Mouse (Mus musculus): ENCODE measurements around the gene Nbeal1. TPM values are rescaled to one million over a fixed set of nuclear protein-coding genes. Genes with fewer than 3 reads are reported as not detected.
A peak's percentile ranks its signal among the peaks of the same experiment; 100 is the strongest.

The Nbeal1 gene
- polyA plus RNA-seq, 1 experiment from 2014 or later, result 5.0 TPM

- peak; percentile 53 for TF ChIP-seq CTCF (IDR thresholded peaks at IDR 0.05; ENCODE audit: low read depth)
- Histone ChIP-seq H3K4me3 (ENCODE audit: low read depth, low read length) (no peak overlapping the region), H3K27me3 (replicated peaks; ENCODE audit: control insufficient read depth, insufficient read depth, low read length) (no peaks in the 10 kb centered on the region), H3K9ac (ENCODE audit: low read depth, low read length) (no peak overlapping the region), H3K4me1 (replicated peaks; ENCODE audit: control insufficient read depth, insufficient read depth, low read length) (no peaks in the 10 kb centered on the region), H3K27ac (ENCODE audit: low read depth, low read length) (no peak overlapping the region), H3K9me3 (ENCODE audit: control insufficient read depth) (no peaks in the 10 kb centered on the region), H3K36me3 (ENCODE audit: control insufficient read depth, insufficient read depth) (peaks cover 11% of the 10 kb centered on the region; the same call in 1 of the 2 replicates), H3K4me2 (replicated peaks; ENCODE audit: low read depth) (no peak overlapping the region)
- WGBS, result 86% methylated on average over 3 of the region's 3 CpGs
- no peak for ATAC-seq
Measured at GRCm38 (mm10) chr1:60196813-60197212, 16.4 kb downstream of the Nbeal1 start.

- Histone ChIP-seq H3K36me3 (ENCODE audit: control insufficient read depth, insufficient read depth) (peaks cover 25% of the 10 kb centered on the region), H3K27ac (ENCODE audit: low read depth, low read length) (no peak overlapping the region), H3K27me3 (replicated peaks; ENCODE audit: control insufficient read depth, insufficient read depth, low read length) (no peaks in the 10 kb centered on the region), H3K4me1 (replicated peaks; ENCODE audit: control insufficient read depth, insufficient read depth, low read length) (no peaks in the 10 kb centered on the region), H3K9me3 (ENCODE audit: control insufficient read depth) (no peaks in the 10 kb centered on the region), H3K4me2 (replicated peaks; ENCODE audit: low read depth) (no peak overlapping the region), H3K9ac (ENCODE audit: low read depth, low read length) (no peak overlapping the region), H3K4me3 (ENCODE audit: low read depth, low read length) (no peak overlapping the region)
- no peak for ATAC-seq
- 84% methylated on average over 4 of the region's 4 CpGs for WGBS
- no peak for TF ChIP-seq CTCF (IDR thresholded peaks at IDR 0.05; ENCODE audit: low read depth)
Measured at GRCm38 (mm10) chr1:60199006-60199405, 18.6 kb downstream of the Nbeal1 start.

GRCm38 (mm10) chr1:60236261-60236660 lies 55.9 kb downstream of the Nbeal1 start:
- 94% methylated on average over 4 of the region's 4 CpGs for WGBS
- Histone ChIP-seq H3K9me3 (ENCODE audit: control insufficient read depth) (no peaks in the 10 kb centered on the region), H3K4me2 (replicated peaks; ENCODE audit: low read depth) (no peak overlapping the region), H3K27ac (ENCODE audit: low read depth, low read length) (no peak overlapping the region), H3K36me3 (ENCODE audit: control insufficient read depth, insufficient read depth) (peaks cover 30% of the 10 kb centered on the region), H3K27me3 (replicated peaks; ENCODE audit: control insufficient read depth, insufficient read depth, low read length) (no peaks in the 10 kb centered on the region), H3K9ac (ENCODE audit: low read depth, low read length) (no peak overlapping the region), H3K4me1 (replicated peaks; ENCODE audit: control insufficient read depth, insufficient read depth, low read length) (no peaks in the 10 kb centered on the region), H3K4me3 (ENCODE audit: low read depth, low read length) (no peak overlapping the region)
- no peak for TF ChIP-seq CTCF (IDR thresholded peaks at IDR 0.05; ENCODE audit: low read depth)
- no peak for ATAC-seq

GRCm38 (mm10) chr1:60240430-60240829 lies 60.0 kb downstream of the Nbeal1 start:
- TF ChIP-seq CTCF (IDR thresholded peaks at IDR 0.05; ENCODE audit: low read depth), result no peak

GRCm38 (mm10) chr1:60268113-60268512 lies 87.7 kb downstream of the Nbeal1 start:
- Histone ChIP-seq H3K27me3 (replicated peaks; ENCODE audit: control insufficient read depth, insufficient read depth, low read length) (no peaks in the 10 kb centered on the region), H3K4me3 (ENCODE audit: low read depth, low read length) (no peak overlapping the region), H3K27ac (ENCODE audit: low read depth, low read length) (no peak overlapping the region), H3K9me3 (ENCODE audit: control insufficient read depth) (no peaks in the 10 kb centered on the region), H3K4me1 (replicated peaks; ENCODE audit: control insufficient read depth, insufficient read depth, low read length) (no peaks in the 10 kb centered on the region), H3K4me2 (replicated peaks; ENCODE audit: low read depth) (no peak overlapping the region), H3K9ac (ENCODE audit: low read depth, low read length) (no peak overlapping the region), H3K36me3 (ENCODE audit: control insufficient read depth, insufficient read depth) (peaks cover 26% of the 10 kb centered on the region; the same call in 1 of the 2 replicates)
- no peak for ATAC-seq
- TF ChIP-seq CTCF (IDR thresholded peaks at IDR 0.05; ENCODE audit: low read depth), result no peak
- WGBS, result 91% methylated on average over 3 of the region's 3 CpGs

More at GRCm38 (mm10) chr1:60240430-60240829, 60.0 kb downstream of the Nbeal1 start:
- no peak overlapping the region for H3K4me2 ChIP-seq (replicated peaks; ENCODE audit: low read depth)
- H3K9ac ChIP-seq (ENCODE audit: low read depth, low read length), result no peak overlapping the region
- peaks cover 34% of the 10 kb centered on the region for H3K36me3 ChIP-seq (ENCODE audit: control insufficient read depth, insufficient read depth)
- ATAC-seq, result no peak
- no peaks in the 10 kb centered on the region for H3K9me3 ChIP-seq (ENCODE audit: control insufficient read depth)
- H3K27ac ChIP-seq (ENCODE audit: low read depth, low read length), result no peak overlapping the region
- H3K27me3 ChIP-seq (replicated peaks; ENCODE audit: control insufficient read depth, insufficient read depth, low read length), result no peaks in the 10 kb centered on the region
- no peak overlapping the region for H3K4me3 ChIP-seq (ENCODE audit: low read depth, low read length)
- no peaks in the 10 kb centered on the region for H3K4me1 ChIP-seq (replicated peaks; ENCODE audit: control insufficient read depth, insufficient read depth, low read length)

- no peak for TF ChIP-seq CTCF (IDR thresholded peaks at IDR 0.05; ENCODE audit: low read depth)
- Histone ChIP-seq H3K9ac (ENCODE audit: low read depth, low read length) (no peak overlapping the region), H3K36me3 (ENCODE audit: control insufficient read depth, insufficient read depth) (peaks cover 14% of the 10 kb centered on the region; the same call in 1 of the 2 replicates), H3K27me3 (replicated peaks; ENCODE audit: control insufficient read depth, insufficient read depth, low read length) (no peaks in the 10 kb centered on the region), H3K27ac (ENCODE audit: low read depth, low read length) (no peak overlapping the region), H3K9me3 (ENCODE audit: control insufficient read depth) (no peaks in the 10 kb centered on the region), H3K4me1 (replicated peaks; ENCODE audit: control insufficient read depth, insufficient read depth, low read length) (no peaks in the 10 kb centered on the region), H3K4me3 (ENCODE audit: low read depth, low read length) (no peak overlapping the region), H3K4me2 (replicated peaks; ENCODE audit: low read depth) (no peak overlapping the region)
- no peak for ATAC-seq
Measured at GRCm38 (mm10) chr1:60269314-60269713, 88.9 kb downstream of the Nbeal1 start.

- ATAC-seq, result no peak
- 76% methylated on average over 2 of the region's 2 CpGs for WGBS
- peak; percentile 61 for TF ChIP-seq CTCF (IDR thresholded peaks at IDR 0.05; ENCODE audit: low read depth)
- Histone ChIP-seq H3K4me2 (replicated peaks; ENCODE audit: low read depth) (no peak overlapping the region), H3K4me3 (ENCODE audit: low read depth, low read length) (no peak overlapping the region), H3K4me1 (replicated peaks; ENCODE audit: control insufficient read depth, insufficient read depth, low read length) (no peaks in the 10 kb centered on the region), H3K9ac (ENCODE audit: low read depth, low read length) (no peak overlapping the region), H3K27me3 (replicated peaks; ENCODE audit: control insufficient read depth, insufficient read depth, low read length) (no peaks in the 10 kb centered on the region), H3K9me3 (ENCODE audit: control insufficient read depth) (no peaks in the 10 kb centered on the region), H3K27ac (ENCODE audit: low read depth, low read length) (no peak overlapping the region), H3K36me3 (ENCODE audit: control insufficient read depth, insufficient read depth) (peaks cover 19% of the 10 kb centered on the region)
Measured at GRCm38 (mm10) chr1:60272471-60272870, 92.1 kb downstream of the Nbeal1 start.

All from intestine, postnatal 0 days (tissue).